Mouse (Mus musculus) midbrain, postnatal 0 days (tissue): ENCODE data around the gene Nkx2-5. TPM values are rescaled to one million over a fixed set of nuclear protein-coding genes. Genes with fewer than 3 reads are reported as not detected.

Experiments used
- ATAC-seq: fragments of 200-750 bp; cut with Nextera tagmentation; 2 replicates; pipeline ENCODE4 v1.8.0; 2017; ENCODE audit warnings: moderate number of reproducible peaks, mild to moderate bottlenecking, moderate TSS enrichment, moderate library complexity; ENCODE audit not compliant: low FRiP score
- DNase-seq: peaks from one replicate; pipeline ENCODE4 v3.0.0-alpha.2; 2015; ENCODE audit warnings: low spot score
- H3K27ac ChIP-seq: fragments of 300-500 bp; sonication (generic); 2 replicates; pipeline ENCODE4 v1.5.1; 2014; ENCODE audit warnings: low read depth, mild to moderate bottlenecking, low read length, mixed read lengths
- H3K27me3 ChIP-seq: fragments of 300-500 bp; sonication (generic); 2 replicates; pipeline ENCODE4 v1.6.1; 2014; ENCODE audit warnings: low read length, control low read depth, mixed read lengths; ENCODE audit not compliant: insufficient read depth
- H3K36me3 ChIP-seq: fragments of 300-500 bp; sonication (generic); 2 replicates; pipeline ENCODE4 v1.6.1; 2014; ENCODE audit warnings: low read length, control low read depth, mixed read lengths; ENCODE audit not compliant: insufficient read depth
- H3K4me1 ChIP-seq: fragments of 300-500 bp; sonication (generic); 2 replicates; pipeline ENCODE4 v1.6.1; 2014; ENCODE audit warnings: mild to moderate bottlenecking, control low read depth, antibody characterized with exemption, low read length, mixed read lengths; ENCODE audit not compliant: insufficient read depth
- H3K4me2 ChIP-seq: fragments of 300-500 bp; sonication (generic); 2 replicates; pipeline ENCODE4 v1.6.1; 2014; ENCODE audit warnings: low read depth, mild to moderate bottlenecking, low read length, mixed read lengths; ENCODE audit not compliant: poor library complexity, severe bottlenecking
- H3K4me3 ChIP-seq: fragments of 300-500 bp; sonication (generic); 2 replicates; pipeline ENCODE4 v1.5.1; 2014; ENCODE audit warnings: low read depth, mild to moderate bottlenecking, low read length, moderate library complexity
- H3K9ac ChIP-seq: fragments of 300-500 bp; sonication (generic); replicated peaks from 2 replicates; pipeline ENCODE4 v1.6.1; 2014; ENCODE audit warnings: mild to moderate bottlenecking, low read length, moderate library complexity, mixed read lengths; ENCODE audit not compliant: poor library complexity, severe bottlenecking
- H3K9me3 ChIP-seq: fragments of 300-500 bp; sonication (generic); 2 replicates; pipeline ENCODE4 v1.6.1; 2016; ENCODE audit warnings: low read length, control low read depth
- CTCF ChIP-seq: IDR thresholded peaks from 2 replicates; pipeline ENCODE4 v1.5.1; 2016; ENCODE audit warnings: antibody characterized with exemption, mild to moderate bottlenecking
- WGBS: fragments of 180-500 bp; shearing (Covaris S2); extraction: QIAGEN DNeasy Blood & Tissue Kit; methylation state at CpG from one replicate; pipeline ENCODE4 v1.1.7; 2014; 5-methylcytosine and 5-hydroxymethylcytosine counted together
- polyA plus RNA-seq: library from polyadenylated mRNA; unstranded; fragments of >200 nt; fragmentation: Nextera tagmentation; extraction: Ambion mirVana; gene quantifications from 2 replicates; pipeline ENCODE4 v1.2.1, GENCODE M21; 2015
- total RNA-seq: library from RNA; depleted of rRNA; stranded (reverse); fragments of >200 nt; gene quantifications from 2 replicates; pipeline ENCODE4 v1.2.3, GENCODE M21; 2014

Gene Nkx2-5
- total and polyA plus RNA-seq, 2 experiments from 2014 or later: not detected

DNA sequence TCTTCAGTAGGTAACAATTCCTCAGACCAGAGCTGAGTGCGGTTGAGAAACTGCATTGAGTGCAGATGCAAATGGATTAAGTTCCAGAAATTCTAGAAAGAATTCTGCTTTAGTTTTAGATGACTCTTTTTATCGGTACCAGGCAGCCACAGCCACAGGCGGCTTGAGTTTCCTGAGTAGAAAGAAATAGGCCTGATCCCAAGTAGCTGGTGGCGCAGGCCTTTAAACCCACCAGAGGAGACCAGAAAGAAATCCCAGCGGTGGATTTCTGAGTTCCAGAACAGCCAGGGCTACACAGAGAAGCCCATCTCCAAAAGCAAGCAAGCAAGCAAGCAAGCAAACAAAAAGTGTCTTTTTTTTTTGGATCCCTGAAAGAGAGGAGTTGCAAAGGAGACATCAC, 8.4 kb downstream of the Nkx2-5 start:
- H3K36me3 ChIP-seq: no peaks in the 10 kb centered on the region
- H3K4me3 ChIP-seq: no peak overlapping the region
- no peak overlapping the region for H3K9ac ChIP-seq
- peaks cover 82% of the 10 kb centered on the region for H3K27me3 ChIP-seq
- H3K9me3 ChIP-seq: no peaks in the 10 kb centered on the region
- no peak for ATAC-seq
- H3K4me2 ChIP-seq: no peak overlapping the region
- WGBS: 8% methylated on average over 5 of the region's 5 CpGs
- DNase-seq: no peak
- H3K27ac ChIP-seq: no peak overlapping the region
- no peaks in the 10 kb centered on the region; the same call in 1 of the 2 replicates for H3K4me1 ChIP-seq
- TF ChIP-seq CTCF: no peak

DNA sequence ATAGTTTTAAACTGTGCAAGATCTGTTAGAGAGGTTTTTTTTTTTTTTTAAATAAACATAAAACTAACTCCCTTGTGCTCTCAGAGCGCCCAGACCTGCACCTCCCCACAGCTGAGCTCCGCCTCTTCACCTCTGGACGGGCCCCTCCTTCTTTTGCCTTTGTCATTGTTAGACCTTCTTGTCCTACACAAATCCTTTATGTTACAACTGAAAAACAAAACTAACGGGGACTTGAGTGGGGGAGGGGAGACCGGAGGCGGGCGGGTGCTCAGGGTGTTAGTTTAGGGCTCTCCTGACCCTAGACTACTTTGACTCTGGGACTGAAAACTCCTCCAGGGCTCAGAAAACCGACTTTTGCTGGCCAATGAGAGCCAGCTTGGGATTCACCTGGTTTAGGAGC, 8.9 kb downstream of the Nkx2-5 start:
- Histone ChIP-seq H3K4me1 (no peaks in the 10 kb centered on the region; the same call in 1 of the 2 replicates), H3K27ac (no peak overlapping the region), H3K9ac (no peak overlapping the region), H3K4me2 (no peak overlapping the region), H3K36me3 (no peaks in the 10 kb centered on the region), H3K9me3 (no peaks in the 10 kb centered on the region), H3K4me3 (no peak overlapping the region), H3K27me3 (peaks cover 78% of the 10 kb centered on the region)
- WGBS: 5% methylated on average over 8 of the region's 8 CpGs
- ATAC-seq: no peak
- no peak for TF ChIP-seq CTCF
- DNase-seq: no peak

DNA sequence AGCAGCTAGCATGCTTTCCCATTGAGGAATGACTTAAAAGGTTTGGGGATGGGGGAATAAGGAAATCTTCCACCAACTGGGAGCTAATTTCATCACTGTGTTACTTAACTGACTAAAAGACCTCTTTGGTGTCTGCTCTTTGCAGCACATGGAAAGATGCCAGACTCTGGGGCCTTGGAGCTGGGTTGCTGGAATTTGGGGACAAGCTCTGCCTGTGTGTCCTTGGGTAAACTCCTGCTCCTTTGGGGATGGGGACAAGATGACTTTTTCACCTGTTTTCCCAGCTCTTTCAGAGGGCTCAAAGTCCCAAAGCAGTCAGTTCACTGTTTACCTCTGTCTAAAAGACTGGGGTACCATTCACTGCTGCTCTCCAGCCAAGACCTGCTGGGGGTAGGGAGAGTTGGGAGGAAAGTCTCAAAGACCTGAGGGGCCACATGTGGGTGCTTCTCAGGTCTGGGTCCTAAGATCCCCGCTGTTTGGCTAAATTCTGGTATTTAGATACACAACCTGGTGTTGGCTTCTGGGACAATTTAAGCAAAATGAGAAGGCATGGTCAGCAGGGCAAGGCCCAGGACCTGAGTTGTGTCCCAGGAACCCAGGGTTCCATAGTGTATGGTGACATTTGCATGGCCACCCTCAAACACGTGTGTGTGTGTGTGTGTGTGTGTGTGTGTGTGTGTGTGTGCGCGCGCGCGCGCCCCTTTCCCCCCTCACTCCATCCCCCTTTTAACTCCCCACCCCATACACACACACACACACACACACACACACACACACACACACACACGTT, 9.6 kb downstream of the Nkx2-5 start:
- no peak overlapping the region for H3K4me2 ChIP-seq
- DNase-seq: no peak
- H3K27me3 ChIP-seq: peaks cover 71% of the 10 kb centered on the region
- no peaks in the 10 kb centered on the region; the same call in 1 of the 2 replicates for H3K4me1 ChIP-seq
- no peak for ATAC-seq
- H3K36me3 ChIP-seq: no peaks in the 10 kb centered on the region
- H3K9me3 ChIP-seq: no peaks in the 10 kb centered on the region
- no peak overlapping the region for H3K27ac ChIP-seq
- H3K9ac ChIP-seq: no peak overlapping the region
- no peak for TF ChIP-seq CTCF
- no peak overlapping the region for H3K4me3 ChIP-seq
- WGBS: 12% methylated on average over 2 of the region's 9 CpGs

DNA sequence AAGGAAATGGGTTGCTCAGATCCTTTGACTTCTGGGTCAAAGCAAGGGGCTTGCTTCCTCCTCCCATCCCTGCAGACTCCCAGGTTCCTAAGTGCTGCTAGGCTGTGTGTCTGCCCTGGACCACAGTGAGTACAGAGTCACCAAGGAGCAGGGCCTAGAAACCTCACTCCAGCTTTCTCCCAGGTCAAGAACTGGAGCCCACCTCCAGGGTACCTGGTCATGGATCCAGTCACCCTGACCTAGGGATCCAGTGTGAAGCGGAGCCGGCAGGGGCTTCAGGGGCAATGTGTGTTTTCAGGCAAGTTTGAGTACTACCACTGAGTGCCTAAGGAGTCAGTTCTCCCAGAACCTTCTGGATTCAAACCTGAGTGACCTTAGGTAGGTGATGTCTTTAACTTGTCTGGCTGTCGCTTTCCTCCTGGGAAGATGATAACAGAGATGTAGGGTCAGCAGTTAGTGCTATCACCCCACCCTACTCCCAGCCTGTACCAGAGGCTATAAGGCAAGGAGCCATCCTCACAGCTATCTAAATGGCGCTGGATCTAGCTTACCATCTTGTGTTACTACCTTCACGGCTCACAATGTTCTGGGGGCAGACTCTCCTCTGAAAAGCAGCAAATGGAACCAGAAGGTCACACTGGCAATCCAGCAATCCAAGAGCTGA, 10.4 kb downstream of the Nkx2-5 start:
- H3K9ac ChIP-seq: no peak overlapping the region
- WGBS: 75% methylated on average over 5 of the region's 5 CpGs
- DNase-seq: no peak
- no peaks in the 10 kb centered on the region; the same call in 1 of the 2 replicates for H3K4me1 ChIP-seq
- no peak overlapping the region for H3K4me3 ChIP-seq
- no peak overlapping the region for H3K4me2 ChIP-seq
- no peaks in the 10 kb centered on the region for H3K36me3 ChIP-seq
- TF ChIP-seq CTCF: no peak
- no peaks in the 10 kb centered on the region for H3K9me3 ChIP-seq
- no peak for ATAC-seq
- no peak overlapping the region for H3K27ac ChIP-seq
- peaks cover 64% of the 10 kb centered on the region for H3K27me3 ChIP-seq

DNA sequence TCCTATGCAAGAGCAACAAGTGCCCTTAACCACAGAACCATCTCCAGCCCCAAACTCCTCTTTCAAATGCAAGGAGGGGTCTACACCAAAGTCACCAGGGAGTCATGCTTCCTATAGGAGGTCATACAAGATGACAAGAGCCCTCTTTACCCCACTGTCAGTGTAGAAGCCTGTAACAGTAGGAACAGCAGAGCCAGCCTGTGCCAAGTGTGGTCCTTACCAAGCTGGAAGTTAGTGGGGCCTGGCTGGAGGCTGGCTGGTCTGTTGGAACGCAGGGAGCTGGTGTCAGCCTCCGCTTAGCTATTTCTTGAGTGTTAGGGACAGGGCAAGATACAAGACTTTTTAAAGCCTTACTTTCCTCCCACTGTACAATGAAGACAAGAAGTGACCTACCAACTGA, 11.0 kb downstream of the Nkx2-5 start:
- H3K27me3 ChIP-seq: peaks cover 61% of the 10 kb centered on the region
- TF ChIP-seq CTCF: no peak
- no peaks in the 10 kb centered on the region for H3K4me1 ChIP-seq
- DNase-seq: no peak
- H3K9me3 ChIP-seq: no peaks in the 10 kb centered on the region
- no peak for ATAC-seq
- 87% methylated on average over 2 of the region's 2 CpGs for WGBS
- no peak overlapping the region for H3K27ac ChIP-seq
- H3K4me3 ChIP-seq: no peak overlapping the region
- H3K36me3 ChIP-seq: no peaks in the 10 kb centered on the region
- H3K4me2 ChIP-seq: no peak overlapping the region
- H3K9ac ChIP-seq: no peak overlapping the region

DNA sequence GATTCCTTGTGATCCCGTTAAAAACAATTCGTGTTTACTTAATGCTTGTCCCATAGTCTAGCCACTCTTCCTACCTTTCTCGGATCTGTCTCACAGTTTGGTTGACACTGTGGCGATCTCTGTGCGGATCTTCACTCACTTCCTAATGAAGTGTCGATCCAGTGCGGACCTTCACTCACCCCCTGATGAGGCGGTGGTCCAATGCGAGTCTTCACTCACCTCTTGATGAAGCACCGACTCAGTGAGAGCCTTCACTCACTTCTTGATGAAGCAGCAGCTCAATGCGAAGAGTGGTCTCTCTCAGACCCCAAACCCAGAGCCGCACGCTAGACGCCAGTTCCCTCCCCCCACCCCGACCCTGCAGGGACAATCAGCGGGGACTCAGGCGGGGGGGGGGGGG, 18.7 kb downstream of the Nkx2-5 start:
- WGBS: 80% methylated on average over 15 of the region's 17 CpGs
- H3K4me1 ChIP-seq: no peaks in the 10 kb centered on the region
- H3K27ac ChIP-seq: no peak overlapping the region

More for the DNA sequence above, 18.7 kb downstream of the Nkx2-5 start:
- Histone ChIP-seq H3K4me2 (no peak overlapping the region), H3K36me3 (no peaks in the 10 kb centered on the region), H3K4me3 (no peak overlapping the region), H3K27me3 (peaks cover 12% of the 10 kb centered on the region; the same call in 1 of the 2 replicates), H3K9ac (no peak overlapping the region), H3K9me3 (no peaks in the 10 kb centered on the region)
- TF ChIP-seq CTCF: no peak
- ATAC-seq (no peak), DNase-seq (no peak)
